Mouse (Mus musculus): Measurements from ENCODE around the gene Creb3l4. TPM values are rescaled to one million over a fixed set of nuclear protein-coding genes. Genes with fewer than 3 reads are reported as not detected.
"Not testable (repeated sequence)": the region's sequence is repeated elsewhere in the genome, so short reads cannot be mapped to it uniquely, and the experiment has no call there.

Creb3l4 gene
- total RNA-seq, 2 experiments from 2014 or later = 0.37 to 0.67 TPM

GRCm38 (mm10) chr3:90265034-90265931, 22.0 kb upstream of the Creb3l4 start, which contains the start of gene Dennd4b:
TSS of gene Dennd4b (plus strand) at chr3:90265185.
- ATAC-seq (ENCODE audit: poor library complexity, severe bottlenecking) = peak; percentile 70

DNA sequence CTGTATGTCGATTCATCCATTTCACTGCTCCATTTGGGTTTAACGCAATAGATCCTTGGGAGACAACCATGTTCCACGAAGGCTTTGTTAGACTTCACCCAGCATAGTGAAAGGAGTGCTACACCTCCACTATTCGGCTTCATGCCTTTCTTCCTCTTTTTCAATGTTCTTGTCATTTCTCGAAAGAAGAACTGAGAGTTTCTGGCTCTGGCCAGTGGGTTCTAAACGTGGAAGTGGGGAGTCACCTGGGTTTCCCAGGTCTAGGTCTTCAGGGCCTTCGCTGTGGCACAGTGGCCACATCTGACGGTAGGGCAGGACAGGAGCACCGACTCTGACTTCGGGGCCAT, 21.3 kb upstream of the Creb3l4 start:
- ATAC-seq (ENCODE audit: poor library complexity, severe bottlenecking) = no peak; the same call in 1 of the 2 replicates

DNA sequence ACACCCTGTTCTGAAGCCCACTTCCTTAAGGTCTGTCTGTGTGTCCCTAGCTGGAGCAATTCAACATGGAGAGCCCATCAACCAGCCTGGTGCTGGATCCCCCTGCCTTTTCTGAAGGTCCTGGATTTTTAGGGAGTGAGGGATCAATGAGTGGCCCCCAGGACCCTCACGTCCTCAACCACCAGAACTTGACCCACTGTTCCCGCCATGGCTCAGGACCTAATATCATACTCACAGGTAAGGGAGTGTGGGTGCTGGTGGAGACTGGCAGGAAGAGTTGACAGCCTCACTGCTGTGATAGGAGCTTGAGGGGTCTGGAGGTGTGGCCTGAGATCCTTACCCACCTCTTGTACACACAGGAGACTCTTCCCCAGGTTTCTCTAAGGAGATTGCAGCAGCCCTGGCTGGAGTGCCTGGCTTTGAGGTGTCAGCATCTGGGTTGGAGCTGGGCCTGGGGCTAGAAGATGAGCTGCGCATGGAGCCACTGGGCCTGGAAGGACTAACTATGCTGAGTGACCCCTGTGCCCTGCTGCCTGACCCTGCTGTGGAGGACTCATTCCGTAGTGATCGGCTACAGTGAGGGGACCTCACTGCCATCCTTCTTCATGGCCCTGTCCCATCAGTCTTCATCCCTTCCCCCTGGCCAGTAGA, 19.9 kb upstream of the Creb3l4 start:
- ATAC-seq (ENCODE audit: poor library complexity, severe bottlenecking) = no peak

- ATAC-seq (ENCODE audit: poor library complexity, severe bottlenecking) = no peak
Measured at GRCm38 (mm10) chr3:90258521-90258920, 15.2 kb upstream of the Creb3l4 start.

DNA sequence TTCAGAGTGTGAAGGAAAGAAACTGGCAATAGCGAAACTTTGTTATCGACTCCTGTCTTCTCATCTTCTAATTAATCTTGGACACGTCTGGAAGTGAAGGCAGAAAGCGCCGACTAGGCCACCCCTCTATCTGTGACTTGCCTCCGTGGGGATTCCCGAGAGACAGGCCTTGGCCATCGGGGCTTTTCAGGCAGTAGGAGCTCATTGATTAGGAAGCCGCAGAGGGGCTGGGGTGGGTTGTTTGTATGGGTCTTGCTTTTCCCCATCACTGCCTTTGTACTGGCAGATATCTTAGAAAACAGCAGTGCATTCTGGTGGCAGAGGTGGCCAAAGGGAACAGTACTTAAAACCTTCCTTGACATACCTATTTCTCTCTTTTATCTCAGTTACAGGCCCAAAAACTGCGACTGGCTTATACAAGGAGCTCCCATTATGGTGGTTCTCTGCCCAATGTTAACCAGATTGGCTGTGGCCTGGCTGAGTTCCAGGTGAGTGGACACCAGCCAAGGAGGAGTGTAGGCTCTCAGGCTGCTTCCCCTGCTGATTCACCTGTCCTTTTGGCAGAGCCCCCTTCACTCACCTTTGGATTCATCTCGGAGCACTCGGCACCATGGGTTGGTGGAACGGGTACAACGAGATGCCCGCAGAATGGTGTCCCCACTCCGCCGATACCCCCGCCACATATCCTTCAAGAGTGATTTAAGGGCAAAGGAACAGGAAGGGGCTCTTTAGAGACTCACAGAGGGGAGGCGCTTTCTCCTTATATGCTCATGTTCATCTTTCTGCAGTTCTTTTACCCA, 13.6 kb upstream of the Creb3l4 start:
- no peak for ATAC-seq (ENCODE audit: poor library complexity, severe bottlenecking)

DNA sequence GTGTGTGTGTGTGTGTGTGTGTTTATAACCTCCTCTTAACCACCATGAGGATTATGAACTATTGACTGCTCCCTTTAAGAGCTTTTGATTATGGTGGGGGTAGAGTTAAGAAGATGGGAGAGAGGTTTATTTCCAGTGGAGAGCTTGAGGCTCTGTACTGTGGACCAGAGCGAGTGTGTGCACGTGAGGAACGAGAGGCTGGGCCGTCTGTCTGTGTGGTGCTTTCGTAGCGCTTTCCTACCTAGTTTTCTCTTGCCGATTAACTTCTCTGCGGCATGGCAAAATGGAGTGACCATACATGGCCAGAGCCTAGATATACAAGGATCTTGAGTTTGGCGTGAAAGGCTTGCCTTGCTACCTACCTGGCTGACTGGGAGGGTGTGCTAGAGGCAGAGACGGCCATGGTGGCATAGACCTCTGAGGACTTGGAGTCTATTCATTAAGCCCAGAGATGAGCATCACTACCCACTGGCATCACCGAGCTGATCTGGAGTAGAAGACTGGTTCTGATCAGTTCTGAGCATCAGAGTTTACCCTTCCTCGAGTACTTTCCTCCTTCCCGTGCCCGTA, 12.6 kb upstream of the Creb3l4 start:
- no peak for ATAC-seq (ENCODE audit: poor library complexity, severe bottlenecking)

- ATAC-seq (ENCODE audit: poor library complexity, severe bottlenecking) = no peak
Measured at GRCm38 (mm10) chr3:90255194-90255565, 11.9 kb upstream of the Creb3l4 start.

- peak; percentile 53 for ATAC-seq (ENCODE audit: poor library complexity, severe bottlenecking)
Measured at GRCm38 (mm10) chr3:90254419-90255193, 11.3 kb upstream of the Creb3l4 start.

GRCm38 (mm10) chr3:90253653-90254418, 10.5 kb upstream of the Creb3l4 start, which contains the start of gene Crtc2:
TSS of gene Crtc2 (plus strand) at chr3:90254163.
- peak; percentile 97 for ATAC-seq (ENCODE audit: poor library complexity, severe bottlenecking)

GRCm38 (mm10) chr3:90253174-90253573, 9.9 kb upstream of the Creb3l4 start:
- ATAC-seq (ENCODE audit: poor library complexity, severe bottlenecking) = not testable (repeated sequence)

- not testable (repeated sequence) for ATAC-seq (ENCODE audit: poor library complexity, severe bottlenecking)
Measured at GRCm38 (mm10) chr3:90252659-90253058, 9.3 kb upstream of the Creb3l4 start.

DNA sequence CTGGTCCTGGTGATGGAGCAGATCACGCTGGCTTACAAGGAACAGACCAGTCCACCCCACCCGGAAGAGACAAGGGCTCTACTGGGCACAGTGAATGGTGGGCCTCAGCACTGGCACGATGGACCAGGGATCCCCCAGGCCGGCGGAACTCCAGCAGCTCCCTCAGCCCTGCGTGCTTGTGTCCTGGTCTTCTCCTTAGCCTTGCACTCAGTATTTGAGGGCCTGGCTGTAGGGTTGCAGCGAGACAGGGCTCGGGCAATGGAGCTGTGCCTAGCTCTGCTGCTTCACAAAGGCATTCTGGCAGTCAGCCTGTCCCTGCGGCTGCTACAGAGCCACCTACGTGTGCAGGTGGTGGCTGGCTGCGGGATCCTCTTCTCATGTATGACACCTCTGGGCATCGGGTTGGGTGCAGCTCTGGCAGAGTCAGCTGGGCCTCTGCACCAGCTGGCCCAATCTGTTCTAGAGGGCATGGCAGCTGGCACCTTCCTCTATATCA, 8.5 kb upstream of the Creb3l4 start:
- not testable (repeated sequence) for ATAC-seq (ENCODE audit: poor library complexity, severe bottlenecking)

GRCm38 (mm10) chr3:90250791-90251190, 7.5 kb upstream of the Creb3l4 start:
- no peak for ATAC-seq (ENCODE audit: poor library complexity, severe bottlenecking)

GRCm38 (mm10) chr3:90248746-90249100, 5.4 kb upstream of the Creb3l4 start:
- peak; percentile 41 for ATAC-seq (ENCODE audit: poor library complexity, severe bottlenecking)

GRCm38 (mm10) chr3:90247960-90248745, 4.8 kb upstream of the Creb3l4 start, which contains the start of gene Slc39a1:
TSS of gene Slc39a1 (plus strand) at chr3:90248172.
- ATAC-seq (ENCODE audit: poor library complexity, severe bottlenecking) = peak; percentile 96

GRCm38 (mm10) chr3:90247630-90247959, 4.3 kb upstream of the Creb3l4 start:
- ATAC-seq (ENCODE audit: poor library complexity, severe bottlenecking) = no peak

DNA sequence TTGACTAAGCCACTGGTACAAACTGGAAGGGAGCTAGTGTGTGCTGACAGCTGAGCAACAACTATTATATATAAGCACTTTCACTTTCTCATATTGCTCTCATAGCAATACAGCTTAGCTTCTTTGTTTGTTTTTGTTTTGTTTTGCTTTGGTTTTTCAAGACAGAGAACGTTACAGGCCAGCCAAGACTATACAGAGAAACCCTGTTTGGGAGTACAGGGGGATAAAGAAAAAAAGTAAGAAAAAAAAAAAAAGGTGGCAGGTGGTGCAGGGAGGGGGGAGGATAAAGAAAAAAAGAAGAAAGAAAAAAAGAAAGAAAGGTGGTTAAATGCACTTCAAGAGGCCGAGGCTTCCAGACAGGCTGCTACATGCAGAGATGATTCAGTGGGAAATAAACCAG, 2.1 kb upstream of the Creb3l4 start:
- no peak for ATAC-seq (ENCODE audit: poor library complexity, severe bottlenecking)

- 0 out of 2 replicates have a peak, but pooled peaks have one; percentile 12 for ATAC-seq (ENCODE audit: poor library complexity, severe bottlenecking)
Measured at GRCm38 (mm10) chr3:90241669-90242358, 1.5 kb downstream of the Creb3l4 start.

Data from megakaryocyte, adult 5-6 weeks (primary cell).